Mouse (Mus musculus) embryonic facial prominence, embryonic 15.5 days (tissue): Measurements from ENCODE around the gene Ppcs. TPM values are rescaled to one million over a fixed set of nuclear protein-coding genes. Genes with fewer than 3 reads are reported as not detected.

Experiments used
- ATAC-seq: fragments of 200-750 bp; cut with Nextera tagmentation; 2 replicates; pipeline ENCODE4 v1.8.0; 2017; ENCODE audit warnings: low read depth, moderate TSS enrichment; ENCODE audit not compliant: insufficient number of reproducible peaks, low FRiP score, low TSS enrichment
- H3K27ac ChIP-seq: fragments of 300-500 bp; sonication (generic); replicated peaks from 2 replicates; pipeline ENCODE4 v1.5.1; 2015; ENCODE audit warnings: mild to moderate bottlenecking, inconsistent platforms
- H3K27me3 ChIP-seq: fragments of 300-500 bp; sonication (generic); 2 replicates; pipeline ENCODE4 v1.6.1; 2015; ENCODE audit warnings: inconsistent platforms
- H3K36me3 ChIP-seq: fragments of 300-500 bp; sonication (generic); 2 replicates; pipeline ENCODE4 v1.6.1; 2015; ENCODE audit warnings: mild to moderate bottlenecking, inconsistent platforms
- H3K4me1 ChIP-seq: fragments of 300-500 bp; sonication (generic); 2 replicates; pipeline ENCODE4 v1.6.1; 2015; ENCODE audit warnings: inconsistent platforms
- H3K4me2 ChIP-seq: fragments of 300-500 bp; sonication (generic); replicated peaks from 2 replicates; pipeline ENCODE4 v1.6.1; 2015; ENCODE audit warnings: mild to moderate bottlenecking, inconsistent platforms
- H3K4me3 ChIP-seq: fragments of 300-500 bp; sonication (generic); replicated peaks from 2 replicates; pipeline ENCODE4 v1.5.1; 2015; ENCODE audit warnings: mild to moderate bottlenecking, inconsistent platforms
- H3K9ac ChIP-seq: fragments of 300-500 bp; sonication (generic); 2 replicates; pipeline ENCODE4 v1.6.1; 2015; ENCODE audit warnings: inconsistent platforms
- H3K9me3 ChIP-seq: fragments of 300-500 bp; sonication (generic); replicated peaks from 2 replicates; pipeline ENCODE4 v1.6.1; 2016; ENCODE audit warnings: inconsistent platforms
- WGBS: fragments of 180-500 bp; shearing (Covaris S2); methylation state at CpG from one replicate; pipeline ENCODE4 v1.1.7; 2015; 5-methylcytosine and 5-hydroxymethylcytosine counted together
- polyA plus RNA-seq: library from polyadenylated mRNA; unstranded; fragments of >200 nt; fragmentation: Nextera tagmentation; extraction: Ambion mirVana; gene quantifications from 2 replicates; pipeline ENCODE4 v1.2.1, GENCODE M21; 2015

Gene Ppcs
- polyA plus RNA-seq, 1 experiment from 2014 or later = 26.8 TPM

GRCm38 (mm10) chr4:119417894-119418293 lies 4.3 kb downstream of the Ppcs start:
- H3K9ac ChIP-seq = no peak overlapping the region
- no peak for ATAC-seq
- WGBS = 94% methylated on average over 3 of the region's 3 CpGs

DNA sequence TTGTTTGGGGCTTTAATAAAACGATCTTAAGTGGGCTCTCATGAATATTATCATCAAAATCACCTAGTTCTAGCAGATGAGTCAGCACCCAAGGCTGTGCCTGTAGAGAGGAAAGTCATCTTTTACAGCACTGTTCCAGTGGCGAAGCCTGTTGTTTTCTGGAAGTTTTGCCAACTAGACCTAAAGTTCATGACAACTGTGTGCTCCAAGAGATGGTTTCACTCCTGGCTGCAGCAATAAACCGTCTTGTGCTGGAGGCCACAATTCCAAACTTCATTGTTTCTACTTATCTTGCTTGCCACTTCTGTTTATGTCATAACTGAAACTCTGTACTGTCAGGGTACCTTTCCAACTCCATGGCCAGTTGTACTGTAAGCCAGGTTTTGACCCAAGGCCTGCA lies 5.0 kb downstream of the Ppcs start:
- Histone ChIP-seq H3K27ac (no peak overlapping the region), H3K9ac (no peak overlapping the region), H3K4me3 (no peak overlapping the region), H3K36me3 (no peaks in the 10 kb centered on the region), H3K27me3 (no peaks in the 10 kb centered on the region), H3K4me2 (no peak overlapping the region), H3K9me3 (no peaks in the 10 kb centered on the region), H3K4me1 (peaks cover 27% of the 10 kb centered on the region)
- ATAC-seq = no peak
- WGBS = 76% methylated on average over 3 of the region's 3 CpGs

More at GRCm38 (mm10) chr4:119417894-119418293, 4.3 kb downstream of the Ppcs start:
- Histone ChIP-seq H3K4me3 (no peak overlapping the region), H3K27ac (no peak overlapping the region), H3K27me3 (no peaks in the 10 kb centered on the region), H3K9me3 (no peaks in the 10 kb centered on the region), H3K36me3 (no peaks in the 10 kb centered on the region), H3K4me1 (peaks cover 22% of the 10 kb centered on the region), H3K4me2 (no peak overlapping the region)

- H3K4me1 ChIP-seq = peaks cover 17% of the 10 kb centered on the region
- WGBS = under 1% methylated on average over 49 of the region's 49 CpGs
These were observed 7.0 kb downstream of the Ppcs start, which contains the start of gene Ccdc30 for GRCm38 (mm10) chr4:119415072-119415753. Ccdc30 (minus strand) TSS chr4:119415521.

GRCm38 (mm10) chr4:119412791-119413190 lies 9.4 kb downstream of the Ppcs start:
- no peak overlapping the region for H3K27ac ChIP-seq
- 0 out of 2 replicates have a peak, but pooled peaks have one; percentile 8 for ATAC-seq
- H3K9ac ChIP-seq = no peak overlapping the region
- 55% methylated on average over 6 of the region's 6 CpGs for WGBS
- H3K36me3 ChIP-seq = no peaks in the 10 kb centered on the region
- H3K4me2 ChIP-seq = no peak overlapping the region
- peaks cover 17% of the 10 kb centered on the region for H3K4me1 ChIP-seq
- no peaks in the 10 kb centered on the region for H3K27me3 ChIP-seq
- H3K9me3 ChIP-seq = no peaks in the 10 kb centered on the region
- no peak overlapping the region for H3K4me3 ChIP-seq

More at GRCm38 (mm10) chr4:119415072-119415753, 7.0 kb downstream of the Ppcs start, which contains the start of gene Ccdc30:
- peak; percentile 99 for ATAC-seq
- Histone ChIP-seq H3K4me3 (peak within 1 kb of the TSS; percentile 50), H3K36me3 (no peaks in the 10 kb centered on the region), H3K9ac (peak within 1 kb of the TSS; percentile 21; the same call in 1 of the 2 replicates), H3K27ac (no peak within 1 kb of the TSS), H3K4me2 (peak within 1 kb of the TSS; percentile 96), H3K9me3 (no peaks in the 10 kb centered on the region), H3K27me3 (no peaks in the 10 kb centered on the region)

DNA sequence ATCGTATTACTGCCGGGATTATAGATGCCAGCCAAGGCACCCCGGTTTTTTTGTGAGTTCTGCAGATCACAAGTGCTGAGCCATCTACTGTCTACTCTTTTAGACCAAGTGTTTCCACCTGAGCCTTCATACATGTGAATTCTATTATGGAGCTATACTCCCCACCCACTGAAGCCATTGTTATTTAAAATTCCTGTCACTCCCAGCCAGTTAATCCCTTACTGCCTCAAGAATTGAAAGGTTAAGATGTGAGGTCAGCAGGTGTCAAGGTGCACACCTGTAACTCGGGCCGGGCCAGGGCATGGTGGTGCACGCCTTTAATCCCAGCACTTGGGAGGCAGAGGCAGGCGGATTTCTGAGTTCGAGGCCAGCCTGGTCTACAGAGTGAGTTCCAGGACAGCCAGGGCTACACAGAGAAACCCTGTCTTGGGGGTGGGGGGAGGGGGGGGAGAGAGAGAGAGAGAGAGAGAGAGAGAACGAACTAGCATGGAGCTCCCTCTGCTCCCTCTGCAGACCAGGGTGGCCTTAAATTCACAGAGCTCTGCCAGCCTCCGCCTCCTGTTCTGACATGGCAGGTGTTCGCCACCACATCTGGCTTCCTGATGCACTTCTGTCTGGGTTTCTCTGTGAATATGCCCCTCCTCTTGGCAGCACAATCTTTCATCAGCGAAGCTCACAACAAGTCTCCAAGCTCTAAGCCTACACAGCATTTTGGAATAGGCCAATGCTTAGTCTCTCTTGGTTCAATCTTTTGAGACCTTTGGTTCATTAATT lies 10.2 kb downstream of the Ppcs start:
- Histone ChIP-seq H3K4me2 (no peak overlapping the region), H3K36me3 (no peaks in the 10 kb centered on the region), H3K9ac (no peak overlapping the region), H3K27ac (no peak overlapping the region), H3K27me3 (no peaks in the 10 kb centered on the region), H3K4me3 (no peak overlapping the region), H3K4me1 (peaks cover 17% of the 10 kb centered on the region), H3K9me3 (no peaks in the 10 kb centered on the region)
- ATAC-seq = no peak
- 63% methylated on average over 12 of the region's 12 CpGs for WGBS

GRCm38 (mm10) chr4:119403431-119403830 lies 18.8 kb downstream of the Ppcs start:
- Histone ChIP-seq H3K9ac (no peak overlapping the region), H3K9me3 (no peaks in the 10 kb centered on the region; the same call in 1 of the 2 replicates), H3K4me2 (no peak overlapping the region), H3K4me1 (no peaks in the 10 kb centered on the region), H3K27me3 (no peaks in the 10 kb centered on the region), H3K27ac (no peak overlapping the region), H3K36me3 (no peaks in the 10 kb centered on the region), H3K4me3 (no peak overlapping the region)
- ATAC-seq = no peak
- WGBS = 82% methylated on average over 2 of the region's 2 CpGs

DNA sequence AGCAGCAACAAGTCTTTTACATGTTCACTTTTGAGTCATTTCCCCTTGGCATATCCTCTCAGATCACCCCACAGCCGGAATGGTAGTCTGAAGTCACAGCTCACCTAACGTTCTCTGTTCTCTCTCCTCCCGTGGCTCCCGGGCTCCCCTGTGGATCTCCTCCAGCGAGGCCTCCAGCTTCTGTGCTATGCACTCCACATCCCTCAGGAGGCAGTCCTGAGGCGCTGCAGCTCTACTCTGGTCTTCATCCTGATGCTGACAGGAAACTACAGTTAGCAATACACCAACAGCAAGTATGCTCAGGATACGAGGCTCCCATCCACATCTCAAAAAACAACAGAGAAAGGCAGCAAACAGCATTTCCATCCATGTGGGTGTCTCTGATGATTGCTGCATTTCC lies 21.3 kb downstream of the Ppcs start:
- H3K9ac ChIP-seq = no peak overlapping the region
- no peak overlapping the region for H3K27ac ChIP-seq
- no peaks in the 10 kb centered on the region; the same call in 1 of the 2 replicates for H3K9me3 ChIP-seq
- H3K4me2 ChIP-seq = no peak overlapping the region
- WGBS = 54% methylated on average over 7 of the region's 7 CpGs
- H3K27me3 ChIP-seq = no peaks in the 10 kb centered on the region
- ATAC-seq = no peak
- H3K4me3 ChIP-seq = no peak overlapping the region
- no peaks in the 10 kb centered on the region for H3K4me1 ChIP-seq
- no peaks in the 10 kb centered on the region for H3K36me3 ChIP-seq

- Histone ChIP-seq H3K4me1 (no peaks in the 10 kb centered on the region), H3K4me3 (no peak overlapping the region), H3K36me3 (no peaks in the 10 kb centered on the region), H3K27me3 (no peaks in the 10 kb centered on the region), H3K9ac (no peak overlapping the region), H3K4me2 (no peak overlapping the region), H3K9me3 (no peaks in the 10 kb centered on the region; the same call in 1 of the 2 replicates), H3K27ac (no peak overlapping the region)
- no peak for ATAC-seq
- WGBS = 86% methylated on average over 7 of the region's 7 CpGs
These were observed 23.5 kb downstream of the Ppcs start for GRCm38 (mm10) chr4:119398751-119399150.

GRCm38 (mm10) chr4:119390369-119390768 lies 31.9 kb downstream of the Ppcs start:
- Histone ChIP-seq H3K4me2 (no peak overlapping the region), H3K36me3 (no peaks in the 10 kb centered on the region), H3K9me3 (0 out of 2 replicates have a peak, but pooled peaks cover 3% of the 10 kb centered on the region), H3K4me3 (no peak overlapping the region), H3K27me3 (no peaks in the 10 kb centered on the region), H3K9ac (no peak overlapping the region), H3K27ac (no peak overlapping the region), H3K4me1 (no peaks in the 10 kb centered on the region)
- no peak for ATAC-seq
- 85% methylated on average over 1 of the region's 1 CpGs for WGBS

- H3K27ac ChIP-seq = no peak overlapping the region
- no peak overlapping the region for H3K4me2 ChIP-seq
- no peak overlapping the region for H3K4me3 ChIP-seq
- no peaks in the 10 kb centered on the region for H3K27me3 ChIP-seq
- ATAC-seq = no peak
- no peaks in the 10 kb centered on the region for H3K4me1 ChIP-seq
- H3K9me3 ChIP-seq = 0 out of 2 replicates have a peak, but pooled peaks cover 3% of the 10 kb centered on the region
- no peak overlapping the region for H3K9ac ChIP-seq
- 66% methylated on average over 3 of the region's 3 CpGs for WGBS
- H3K36me3 ChIP-seq = no peaks in the 10 kb centered on the region
These were observed 33.0 kb downstream of the Ppcs start for GRCm38 (mm10) chr4:119389184-119389583.

- H3K36me3 ChIP-seq = no peaks in the 10 kb centered on the region
- no peaks in the 10 kb centered on the region for H3K27me3 ChIP-seq
- H3K4me3 ChIP-seq = no peak overlapping the region
- no peak overlapping the region for H3K27ac ChIP-seq
- H3K4me2 ChIP-seq = no peak overlapping the region
- no peak for ATAC-seq
- no peak overlapping the region for H3K9ac ChIP-seq
- no peaks in the 10 kb centered on the region for H3K9me3 ChIP-seq
- H3K4me1 ChIP-seq = no peaks in the 10 kb centered on the region
- WGBS = 72% methylated on average over 7 of the region's 7 CpGs
These were observed 40.6 kb downstream of the Ppcs start for GRCm38 (mm10) chr4:119381471-119382190.
